Mouse (Mus musculus) embryonic facial prominence, embryonic 11.5 days (tissue): Measurements from ENCODE around the gene Atp8a1. TPM values are rescaled to one million over a fixed set of nuclear protein-coding genes. Genes with fewer than 3 reads are reported as not detected.
A peak's percentile ranks its signal among the peaks of the same experiment; 100 is the strongest.

ENCODE experiments used
- ATAC-seq: fragments of 200-750 bp; cut with Nextera tagmentation; replicated peaks from 2 replicates; pipeline ENCODE4 v1.8.0; 2017; ENCODE audit warnings: low read depth; ENCODE audit not compliant: insufficient number of reproducible peaks, low FRiP score, low TSS enrichment
- DNase-seq: peaks from one replicate; pipeline ENCODE4 v3.0.0-alpha.2; 2015; ENCODE audit warnings: low spot score
- H3K27ac ChIP-seq: fragments of 300-500 bp; sonication (generic); replicated peaks from 2 replicates; pipeline ENCODE4 v1.5.1; 2014; ENCODE audit warnings: mild to moderate bottlenecking, low read depth, low read length, control low read depth
- H3K27me3 ChIP-seq: fragments of 300-500 bp; sonication (generic); 2 replicates; pipeline ENCODE4 v1.6.1; 2014; ENCODE audit warnings: mild to moderate bottlenecking, low read length, moderate library complexity, mixed read lengths; ENCODE audit not compliant: control insufficient read depth, insufficient read depth
- H3K36me3 ChIP-seq: fragments of 300-500 bp; sonication (generic); replicated peaks from 2 replicates; pipeline ENCODE4 v1.6.1; 2014; ENCODE audit warnings: low read depth, mild to moderate bottlenecking, low read length, moderate library complexity, mixed read lengths; ENCODE audit not compliant: control insufficient read depth, insufficient read depth
- H3K4me1 ChIP-seq: fragments of 300-500 bp; sonication (generic); 2 replicates; pipeline ENCODE4 v1.6.1; 2014; ENCODE audit warnings: low read length, mixed read lengths; ENCODE audit not compliant: control insufficient read depth, insufficient read depth
- H3K4me2 ChIP-seq: fragments of 300-500 bp; sonication (generic); 2 replicates; pipeline ENCODE4 v1.6.1; 2014; ENCODE audit warnings: low read depth, mild to moderate bottlenecking, control low read depth, low read length, moderate library complexity
- H3K4me3 ChIP-seq: fragments of 300-500 bp; sonication (generic); 2 replicates; pipeline ENCODE4 v1.5.1; 2014; ENCODE audit warnings: low read depth, low read length, control low read depth
- H3K9ac ChIP-seq: fragments of 300-500 bp; sonication (generic); replicated peaks from 2 replicates; pipeline ENCODE4 v1.6.1; 2014; ENCODE audit warnings: mild to moderate bottlenecking, control low read depth, low read length
- H3K9me3 ChIP-seq: fragments of 300-500 bp; sonication (generic); replicated peaks from 2 replicates; pipeline ENCODE4 v1.6.1; 2016; ENCODE audit warnings: mild to moderate bottlenecking, low read length, inconsistent platforms, mixed read lengths; ENCODE audit not compliant: control insufficient read depth
- WGBS: fragments of 180-500 bp; shearing (Covaris S2); extraction: QIAGEN DNeasy Blood & Tissue Kit; methylation state at CpG from one replicate; pipeline ENCODE4 v1.1.7; 2014; 5-methylcytosine and 5-hydroxymethylcytosine counted together
- polyA plus RNA-seq: library from polyadenylated mRNA; unstranded; fragments of >200 nt; fragmentation: Nextera tagmentation; extraction: Ambion mirVana; gene quantifications from 2 replicates; pipeline ENCODE4 v1.2.1, GENCODE M21; 2014

The Atp8a1 gene
- polyA plus RNA-seq, 1 experiment from 2014 or later: 14.9 TPM

DNA sequence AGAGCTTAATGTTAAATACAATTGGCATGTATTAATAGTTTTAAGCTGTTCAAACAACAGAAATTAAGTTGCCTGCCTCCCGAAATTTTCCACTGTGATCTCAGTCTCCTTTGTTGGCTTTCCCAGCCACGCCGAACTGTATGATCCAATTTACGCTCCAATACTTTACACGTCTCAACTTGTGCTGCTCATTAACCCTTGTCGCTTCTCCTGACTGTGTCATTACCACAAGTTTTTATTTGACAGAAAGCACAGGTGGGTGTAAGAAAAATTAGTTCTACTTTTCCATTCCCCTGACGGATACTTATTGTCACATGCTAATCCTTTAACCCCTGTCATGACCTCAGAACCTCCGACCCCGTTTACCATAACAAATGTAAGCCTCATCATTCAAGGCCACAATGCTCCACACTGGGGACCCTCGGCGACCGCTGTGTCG is 190.4 kb downstream of the Atp8a1 start:
- H3K27me3 ChIP-seq: no peaks in the 10 kb centered on the region
- no peak overlapping the region for H3K9ac ChIP-seq
- 22% methylated on average over 13 of the region's 13 CpGs for WGBS

DNA sequence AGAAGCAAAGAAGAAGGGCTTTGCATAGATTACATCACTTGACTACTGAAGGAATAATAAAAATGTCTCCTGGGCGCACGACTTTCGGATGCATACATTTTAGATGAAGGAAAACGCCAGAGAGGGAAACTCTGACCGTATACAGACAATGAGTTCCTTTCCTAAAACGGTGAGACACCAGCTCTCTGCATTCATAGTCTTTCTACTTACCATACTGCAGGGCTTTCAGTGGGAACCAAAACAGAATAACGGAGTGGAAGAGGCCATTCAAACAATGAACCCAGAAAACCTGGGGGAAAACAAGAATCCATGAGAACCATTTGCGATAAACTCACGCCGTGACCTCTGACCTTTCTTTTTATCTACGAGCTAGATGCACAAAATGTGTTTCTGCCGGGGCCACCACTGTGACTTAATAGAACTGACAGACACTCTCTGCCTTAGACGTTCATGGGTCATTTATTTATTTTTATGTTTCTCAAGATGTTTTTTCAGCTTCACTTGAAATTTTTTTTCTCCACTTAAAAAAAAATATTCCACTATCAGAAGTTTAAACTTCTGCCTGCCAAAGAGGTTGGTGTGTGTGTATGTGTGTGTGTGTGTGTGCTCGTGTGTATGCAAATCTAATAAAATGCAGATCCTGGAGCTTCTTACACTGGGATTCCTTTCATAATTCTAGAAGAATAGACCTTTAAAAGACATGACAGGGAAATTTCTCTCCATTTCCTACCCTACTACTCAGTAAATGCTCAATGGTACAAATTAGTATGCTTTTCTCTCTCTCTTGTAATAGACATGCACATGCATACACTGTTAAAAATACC is 191.3 kb downstream of the Atp8a1 start:
- no peak overlapping the region for H3K4me2 ChIP-seq
- H3K4me1 ChIP-seq: no peaks in the 10 kb centered on the region
- WGBS: 43% methylated on average over 14 of the region's 14 CpGs
- ATAC-seq (no peak), DNase-seq (no peak)
- H3K9ac ChIP-seq: no peak overlapping the region
- no peak overlapping the region for H3K27ac ChIP-seq
- no peaks in the 10 kb centered on the region for H3K9me3 ChIP-seq
- no peak overlapping the region for H3K4me3 ChIP-seq
- no peaks in the 10 kb centered on the region for H3K27me3 ChIP-seq
- H3K36me3 ChIP-seq: no peaks in the 10 kb centered on the region

More for the DNA sequence above, 190.4 kb downstream of the Atp8a1 start:
- no peaks in the 10 kb centered on the region for H3K4me1 ChIP-seq
- no peak for ATAC-seq
- H3K4me3 ChIP-seq: no peak overlapping the region
- DNase-seq: no peak
- no peak overlapping the region for H3K27ac ChIP-seq
- H3K36me3 ChIP-seq: no peaks in the 10 kb centered on the region
- no peak overlapping the region for H3K4me2 ChIP-seq
- no peaks in the 10 kb centered on the region for H3K9me3 ChIP-seq

DNA sequence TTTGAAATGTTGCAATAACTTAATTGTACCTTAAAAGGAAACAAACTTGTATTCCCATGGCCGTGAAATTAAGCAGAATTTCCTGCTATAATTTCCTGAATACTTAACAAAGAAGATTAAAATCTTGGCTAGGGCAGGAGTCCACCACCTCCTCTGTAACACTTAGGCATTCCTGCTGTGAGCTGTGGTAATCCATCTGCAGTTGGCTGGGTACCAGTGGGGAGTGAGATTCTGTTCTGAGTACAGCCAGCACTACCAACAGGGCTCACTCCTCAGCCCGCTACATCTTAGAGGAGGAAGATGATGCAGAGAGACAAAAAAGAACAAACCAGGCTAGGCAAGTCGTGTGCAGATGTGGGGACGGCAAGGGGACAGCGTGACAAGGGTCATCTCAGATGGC is 192.7 kb downstream of the Atp8a1 start:
- H3K9me3 ChIP-seq: no peaks in the 10 kb centered on the region
- H3K36me3 ChIP-seq: no peaks in the 10 kb centered on the region
- ATAC-seq (no peak), DNase-seq (no peak)
- H3K4me3 ChIP-seq: no peak overlapping the region
- H3K27me3 ChIP-seq: no peaks in the 10 kb centered on the region
- no peak overlapping the region for H3K27ac ChIP-seq
- H3K4me2 ChIP-seq: no peak overlapping the region
- H3K4me1 ChIP-seq: no peaks in the 10 kb centered on the region
- H3K9ac ChIP-seq: no peak overlapping the region
- WGBS: 67% methylated on average over 5 of the region's 5 CpGs

DNA sequence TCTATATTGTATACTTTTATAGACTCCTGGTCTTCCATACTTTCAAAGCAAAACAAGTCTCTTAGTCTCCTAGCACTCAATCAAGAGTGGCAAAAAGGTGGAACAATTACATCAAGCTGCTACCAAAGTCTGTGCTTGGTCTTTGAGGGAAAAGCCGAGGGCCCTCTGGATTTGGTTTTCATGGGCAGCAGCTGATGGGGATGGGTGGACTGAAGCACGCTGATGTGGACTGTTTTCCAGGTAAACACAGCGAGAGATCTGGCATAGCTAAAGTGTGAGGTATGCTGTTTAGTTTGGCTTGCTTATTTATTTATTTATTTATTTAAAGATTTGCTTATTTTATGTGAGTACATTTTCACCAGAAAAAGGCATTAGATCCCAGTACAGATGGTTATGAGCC is 193.7 kb downstream of the Atp8a1 start:
- Histone ChIP-seq H3K9ac (no peak overlapping the region), H3K9me3 (no peaks in the 10 kb centered on the region), H3K27ac (no peak overlapping the region), H3K4me2 (no peak overlapping the region), H3K36me3 (no peaks in the 10 kb centered on the region), H3K27me3 (no peaks in the 10 kb centered on the region), H3K4me3 (no peak overlapping the region), H3K4me1 (no peaks in the 10 kb centered on the region)
- no peak for ATAC-seq
- 87% methylated on average over 3 of the region's 3 CpGs for whole genome bisulfite sequencing
- DNase-seq: no peak

DNA sequence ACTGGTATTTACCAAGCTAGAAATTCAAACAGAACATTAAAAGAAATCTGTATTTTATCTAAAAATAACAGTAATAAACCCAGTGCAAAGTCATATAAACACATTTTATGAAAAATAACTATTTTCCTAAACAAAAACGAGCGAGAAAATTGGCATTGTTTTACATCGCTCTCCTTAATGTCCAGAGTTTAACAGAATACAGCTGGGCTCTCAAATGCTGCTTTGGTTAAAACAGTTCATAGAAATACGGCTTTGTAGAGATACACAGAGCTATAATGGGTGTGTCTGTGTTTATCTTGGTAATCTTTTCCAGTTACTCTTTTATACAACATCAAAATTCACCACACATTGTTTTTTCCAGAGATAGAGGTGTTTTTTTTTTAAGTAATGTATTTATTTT is 194.8 kb downstream of the Atp8a1 start:
- ATAC-seq (no peak), DNase-seq (no peak)
- WGBS: 84% methylated on average over 4 of the region's 4 CpGs
- H3K9me3 ChIP-seq: no peaks in the 10 kb centered on the region
- H3K4me1 ChIP-seq: no peaks in the 10 kb centered on the region
- no peaks in the 10 kb centered on the region for H3K27me3 ChIP-seq
- no peaks in the 10 kb centered on the region for H3K36me3 ChIP-seq
- no peak overlapping the region for H3K9ac ChIP-seq
- H3K4me2 ChIP-seq: no peak overlapping the region
- H3K27ac ChIP-seq: no peak overlapping the region
- H3K4me3 ChIP-seq: no peak overlapping the region

DNA sequence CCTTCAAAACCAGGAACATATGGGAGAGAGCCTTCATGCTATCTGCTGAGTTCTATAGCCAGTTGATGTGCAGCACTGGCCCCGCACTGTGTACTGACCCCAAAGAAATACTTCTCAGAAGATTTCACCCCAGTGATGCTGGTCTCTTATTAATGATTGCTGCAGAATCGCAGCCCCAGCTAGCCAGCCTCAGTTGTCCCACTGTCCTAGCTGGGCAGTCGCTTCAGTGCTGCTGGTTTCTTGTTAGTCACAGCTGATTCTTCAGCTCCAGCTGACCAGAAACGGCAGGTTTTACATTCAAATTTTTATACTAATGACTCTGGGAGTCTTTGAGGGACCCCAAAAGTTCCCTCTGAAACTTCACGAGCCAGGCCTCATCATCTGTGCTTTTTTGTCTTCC is 197.2 kb downstream of the Atp8a1 start:
- Histone ChIP-seq H3K27me3 (no peaks in the 10 kb centered on the region), H3K36me3 (no peaks in the 10 kb centered on the region)
- WGBS: 90% methylated on average over 5 of the region's 5 CpGs

DNA sequence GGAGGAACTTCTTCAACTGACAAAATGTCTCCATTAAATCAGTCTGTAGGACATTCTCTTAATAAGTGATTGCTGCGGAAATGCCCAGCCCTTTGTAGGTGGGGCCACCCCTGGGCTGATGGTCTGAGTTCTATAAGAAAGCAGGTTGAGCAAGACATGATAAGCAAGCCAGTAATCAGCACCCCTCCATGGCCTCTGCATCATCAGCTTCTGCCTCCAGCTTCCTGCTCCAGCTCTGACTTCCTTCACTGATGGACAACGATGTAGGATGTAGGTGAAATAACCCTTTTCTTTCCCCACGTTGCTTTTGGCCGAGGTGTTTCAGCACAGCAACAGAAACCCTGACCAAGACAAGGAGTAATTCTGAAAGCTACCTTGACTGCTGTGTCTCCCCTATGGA is 198.1 kb downstream of the Atp8a1 start:
- WGBS: 91% methylated on average over 4 of the region's 4 CpGs
- Histone ChIP-seq H3K27me3 (no peaks in the 10 kb centered on the region), H3K4me3 (no peak overlapping the region), H3K4me2 (no peak overlapping the region), H3K9ac (no peak overlapping the region), H3K27ac (no peak overlapping the region), H3K36me3 (no peaks in the 10 kb centered on the region), H3K4me1 (no peaks in the 10 kb centered on the region), H3K9me3 (no peaks in the 10 kb centered on the region)
- DNase-seq (no peak), ATAC-seq (no peak)

More for the DNA sequence above, 197.2 kb downstream of the Atp8a1 start:
- Histone ChIP-seq H3K4me3 (no peak overlapping the region), H3K4me1 (no peaks in the 10 kb centered on the region), H3K27ac (no peak overlapping the region), H3K9me3 (no peaks in the 10 kb centered on the region), H3K9ac (no peak overlapping the region), H3K4me2 (no peak overlapping the region)
- ATAC-seq: no peak
- no peak for DNase-seq

DNA sequence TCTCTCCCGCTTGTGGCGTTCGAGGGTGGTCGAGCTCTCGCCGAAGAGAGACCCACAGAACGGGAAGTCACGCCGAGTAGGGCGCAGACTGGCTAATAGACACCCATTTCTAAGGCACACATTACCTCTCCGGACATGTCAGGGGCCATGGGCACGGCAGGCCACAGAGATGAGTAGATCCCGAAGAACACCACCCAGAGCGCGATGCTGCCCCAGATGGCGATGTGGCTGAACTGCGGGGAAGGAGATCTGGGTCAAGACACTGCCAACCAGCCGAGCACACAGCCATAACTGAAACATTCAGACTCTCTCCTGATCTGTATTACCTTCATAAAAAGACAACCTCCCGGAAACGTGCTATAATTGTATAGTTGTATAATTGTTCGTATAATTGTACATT is 199.7 kb downstream of the Atp8a1 start:
- Histone ChIP-seq H3K36me3 (no peaks in the 10 kb centered on the region), H3K9ac (no peak overlapping the region), H3K27me3 (no peaks in the 10 kb centered on the region), H3K4me3 (no peak overlapping the region), H3K4me1 (no peaks in the 10 kb centered on the region), H3K27ac (no peak overlapping the region), H3K9me3 (no peaks in the 10 kb centered on the region), H3K4me2 (0 out of 2 replicates have a peak overlapping the region, but pooled peaks have one; percentile 13)
- WGBS: 80% methylated on average over 21 of the region's 21 CpGs
- no peak for DNase-seq
- no peak; the same call in 1 of the 2 replicates for ATAC-seq
